Mouse (Mus musculus): ENCODE measurements around the gene Dnmt3a. TPM values are rescaled to one million over a fixed set of nuclear protein-coding genes. Genes with fewer than 3 reads are reported as not detected.
"Not testable (repeated sequence)": the region's sequence is repeated elsewhere in the genome, so short reads cannot be mapped to it uniquely, and the experiment has no call there.

Gene Dnmt3a
- total RNA-seq, 2 experiments from 2014 or later: 331 to 345 TPM

GRCm38 (mm10) chr12:3928841-3929240 is 123.0 kb downstream of the Dnmt3a start:
- intact Hi-C loops (cut with DNase I): loop anchor here (2.0 to 10.0 kb wide), 2 partner anchors 152 to 276 kb away; no protein-coding TSS in a partner anchor
- DNase-seq (ENCODE audit: extremely low spot score in 1 of 2, low spot score in 2 of 2): peak in 1 of 2 experiments; percentile 53

GRCm38 (mm10) chr12:3930090-3930865 is 124.5 kb downstream of the Dnmt3a start:
- DNase-seq (ENCODE audit: extremely low spot score in 1 of 2, low spot score in 2 of 2): peak in 1 of 2 experiments; percentile 50
- intact Hi-C loops (cut with DNase I): not testable (repeated sequence)

GRCm38 (mm10) chr12:3942026-3942425 is 136.2 kb downstream of the Dnmt3a start:
- no peak for DNase-seq (ENCODE audit: extremely low spot score in 1 of 2, low spot score in 2 of 2)
- intact Hi-C loops (cut with DNase I): no loop called here

- intact Hi-C loops (cut with DNase I): no loop called here
These were observed 138.8 kb downstream of the Dnmt3a start for GRCm38 (mm10) chr12:3944454-3945073.

GRCm38 (mm10) chr12:3947503-3947902 is 141.7 kb downstream of the Dnmt3a start:
- intact Hi-C loops (cut with DNase I): no loop called here

More at GRCm38 (mm10) chr12:3944454-3945073, 138.8 kb downstream of the Dnmt3a start:
- DNase-seq (ENCODE audit: extremely low spot score in 1 of 2, low spot score in 2 of 2): no peak

GRCm38 (mm10) chr12:3954651-3955050 is 148.8 kb downstream of the Dnmt3a start, which contains the start of gene Pomc:
TSS of gene Pomc (plus strand) at chr12:3954951.
- intact Hi-C loops (cut with DNase I): no loop called here
- no peak for DNase-seq (ENCODE audit: extremely low spot score in 1 of 2, low spot score in 2 of 2)

More at GRCm38 (mm10) chr12:3947503-3947902, 141.7 kb downstream of the Dnmt3a start:
- no peak for DNase-seq (ENCODE audit: extremely low spot score in 1 of 2, low spot score in 2 of 2)

- intact Hi-C loops (cut with DNase I): no loop called here
- DNase-seq (ENCODE audit: extremely low spot score in 1 of 2, low spot score in 2 of 2): no peak
These were observed 149.6 kb downstream of the Dnmt3a start for GRCm38 (mm10) chr12:3955371-3955770.

- intact Hi-C loops (cut with DNase I): no loop called here
- DNase-seq (ENCODE audit: extremely low spot score in 1 of 2, low spot score in 2 of 2): no peak
These were observed 150.5 kb downstream of the Dnmt3a start for GRCm38 (mm10) chr12:3956351-3956750.

GRCm38 (mm10) chr12:3959791-3960543 is 154.2 kb downstream of the Dnmt3a start:
- intact Hi-C loops (cut with DNase I): no loop called here
- peak; percentile 83 to 95 for DNase-seq (ENCODE audit: extremely low spot score in 1 of 2, low spot score in 2 of 2)

- intact Hi-C loops (cut with DNase I): no loop called here
- peak in 1 of 2 experiments; percentile 44 for DNase-seq (ENCODE audit: extremely low spot score in 1 of 2, low spot score in 2 of 2)
These were observed 154.7 kb downstream of the Dnmt3a start for GRCm38 (mm10) chr12:3960553-3960952.

Other genes with a start within 250 kb of the Dnmt3a start
- gene Dtnb, start 233.6 kb upstream of the Dnmt3a start, total RNA-seq (2021): 10 to 100 TPM; 74.5 to 76.5 TPM
- 1 to 10 TPM; 2.9 to 3.6 TPM for gene Pomc, start 148.9 kb downstream of the Dnmt3a start, total RNA-seq (2021)
- gene Efr3b, start 232.9 kb downstream of the Dnmt3a start, total RNA-seq (2021): 100 to 1,000 TPM in 1 of 2 experiments, 10 to 100 TPM in 1; 95.7 to 101 TPM

Data from left cerebral cortex, postnatal 10 days (tissue).